Mouse (Mus musculus): ENCODE results near the gene Uqcr11. TPM values are rescaled to one million over a fixed set of nuclear protein-coding genes. Genes with fewer than 3 reads are reported as not detected.

The Uqcr11 gene
- polyA plus RNA-seq, 1 experiment from 2014 or later, result 400 TPM

GRCm38 (mm10) chr10:80437973-80438372 is 31.3 kb upstream of the Uqcr11 start:
- Histone ChIP-seq H3K27ac (no peak overlapping the region), H3K36me3 (replicated peaks) (no peaks in the 10 kb centered on the region), H3K4me2 (no peak overlapping the region), H3K9me3 (no peaks in the 10 kb centered on the region), H3K4me1 (peaks cover 5% of the 10 kb centered on the region; the same call in 1 of the 2 replicates), H3K27me3 (peaks cover 8% of the 10 kb centered on the region; the same call in 1 of the 2 replicates), H3K9ac (no peak overlapping the region), H3K4me3 (replicated peaks) (no peak overlapping the region)
- 69% methylated on average over 4 of the region's 4 CpGs for WGBS
- no peak for ATAC-seq (ENCODE audit: low FRiP score)

DNA sequence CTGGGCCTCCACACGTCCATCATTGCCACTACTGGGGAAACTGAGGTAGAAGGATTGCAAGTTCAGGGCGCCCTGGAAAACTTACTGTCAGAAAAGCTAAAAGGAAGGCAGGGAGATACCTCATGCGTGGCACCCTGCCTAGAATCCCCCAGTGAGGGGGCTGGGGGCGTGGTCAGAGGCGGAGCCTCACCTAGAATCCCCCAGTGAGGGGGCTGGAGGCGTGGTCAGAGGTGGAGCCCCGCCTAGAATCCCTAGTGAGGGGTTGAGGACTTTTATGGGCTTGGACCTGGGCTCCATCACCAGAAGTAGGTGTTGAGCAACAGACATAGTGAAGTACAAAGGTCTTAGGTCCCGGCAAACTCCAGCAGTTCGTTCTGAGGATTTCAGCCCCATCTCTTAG is 29.6 kb upstream of the Uqcr11 start:
- WGBS, result 13% methylated on average over 9 of the region's 9 CpGs
- Histone ChIP-seq H3K4me3 (replicated peaks) (no peak overlapping the region), H3K4me1 (peaks cover 16% of the 10 kb centered on the region), H3K27ac (no peak overlapping the region), H3K36me3 (replicated peaks) (no peaks in the 10 kb centered on the region), H3K27me3 (peaks cover 6% of the 10 kb centered on the region; the same call in 1 of the 2 replicates), H3K9ac (no peak overlapping the region), H3K4me2 (no peak overlapping the region), H3K9me3 (no peaks in the 10 kb centered on the region)
- no peak for ATAC-seq (ENCODE audit: low FRiP score)

GRCm38 (mm10) chr10:80435764-80436163 is 29.1 kb upstream of the Uqcr11 start:
- 0 out of 2 replicates have a peak overlapping the region, but pooled peaks have one; percentile 17 for H3K9ac ChIP-seq
- no peaks in the 10 kb centered on the region for H3K9me3 ChIP-seq
- H3K27me3 ChIP-seq, result peaks cover 6% of the 10 kb centered on the region; the same call in 1 of the 2 replicates
- peaks cover 3% of the 10 kb centered on the region for H3K36me3 ChIP-seq (replicated peaks)
- no peak overlapping the region for H3K27ac ChIP-seq
- ATAC-seq (ENCODE audit: low FRiP score), result no peak
- H3K4me1 ChIP-seq, result peaks cover 21% of the 10 kb centered on the region
- 33% methylated on average over 7 of the region's 7 CpGs for WGBS
- H3K4me3 ChIP-seq (replicated peaks), result no peak overlapping the region
- no peak overlapping the region for H3K4me2 ChIP-seq

- H3K9ac ChIP-seq, result no peak overlapping the region
- no peak overlapping the region; the same call in 1 of the 2 replicates for H3K27ac ChIP-seq
- ATAC-seq (ENCODE audit: low FRiP score), result no peak
- no peak overlapping the region for H3K4me3 ChIP-seq (replicated peaks)
- H3K4me2 ChIP-seq, result no peak overlapping the region
- H3K9me3 ChIP-seq, result no peaks in the 10 kb centered on the region
- H3K36me3 ChIP-seq (replicated peaks), result peaks cover 13% of the 10 kb centered on the region
- 77% methylated on average over 3 of the region's 3 CpGs for WGBS
- H3K27me3 ChIP-seq, result peaks cover 6% of the 10 kb centered on the region; the same call in 1 of the 2 replicates
- peaks cover 31% of the 10 kb centered on the region for H3K4me1 ChIP-seq
Measured at GRCm38 (mm10) chr10:80434823-80435222, 28.2 kb upstream of the Uqcr11 start.

GRCm38 (mm10) chr10:80434233-80434592 is 27.6 kb upstream of the Uqcr11 start:
- peaks cover 31% of the 10 kb centered on the region for H3K4me1 ChIP-seq
- no peaks in the 10 kb centered on the region for H3K9me3 ChIP-seq
- no peak for ATAC-seq (ENCODE audit: low FRiP score)
- peak overlapping the region; percentile 99 for H3K4me3 ChIP-seq (replicated peaks)
- H3K27me3 ChIP-seq, result peaks cover 6% of the 10 kb centered on the region; the same call in 1 of the 2 replicates
- H3K36me3 ChIP-seq (replicated peaks), result peaks cover 19% of the 10 kb centered on the region
- no peak overlapping the region for H3K9ac ChIP-seq
- no peak overlapping the region for H3K4me2 ChIP-seq
- peak overlapping the region; percentile 96 for H3K27ac ChIP-seq
- 12% methylated on average over 8 of the region's 8 CpGs for WGBS

DNA sequence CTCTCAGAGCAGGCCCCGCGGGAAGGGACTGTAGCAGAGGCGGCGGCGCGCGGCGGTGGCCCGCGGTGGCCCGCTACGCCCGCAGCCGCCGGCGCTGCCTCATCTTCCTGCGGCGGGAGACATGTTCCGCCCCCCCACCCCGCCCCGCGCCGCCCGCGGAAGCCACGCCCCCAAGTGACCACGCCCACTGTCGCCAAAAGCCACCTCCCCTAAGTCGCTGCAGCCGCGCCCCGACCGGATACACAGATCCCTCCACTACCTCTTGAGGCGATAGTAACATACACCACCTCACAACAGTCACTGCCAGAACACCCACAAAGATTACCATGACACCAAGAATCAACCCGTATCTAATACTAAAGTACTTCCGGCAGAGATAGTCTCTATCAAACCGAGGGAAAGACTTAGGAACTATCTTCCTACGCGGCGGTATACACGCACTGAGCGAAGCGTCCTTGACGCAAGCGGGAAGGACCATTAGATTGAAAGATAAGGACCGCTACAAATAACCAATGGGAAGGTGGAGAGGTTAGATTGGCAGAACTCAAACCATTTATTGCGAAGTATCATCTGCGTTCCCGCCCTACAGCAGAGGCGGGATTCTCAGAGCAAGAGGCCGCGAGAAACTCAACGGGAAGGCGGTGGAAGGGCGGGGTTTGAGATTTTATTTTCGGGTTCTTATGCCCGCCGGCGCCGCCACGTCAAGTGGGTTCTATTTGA is 27.0 kb upstream of the Uqcr11 start, which contains the start of gene Tcf3:
TSS of gene Tcf3 (minus strand) at position 135 of the 720 bp plus-strand sequence.
- ATAC-seq (ENCODE audit: low FRiP score), result peak; percentile 92
- H3K4me3 ChIP-seq (replicated peaks), result peak within 1 kb of the TSS; percentile 99
- H3K27ac ChIP-seq, result peak within 1 kb of the TSS; percentile 96
- peaks cover 24% of the 10 kb centered on the region for H3K36me3 ChIP-seq (replicated peaks)
- H3K27me3 ChIP-seq, result peaks cover 6% of the 10 kb centered on the region; the same call in 1 of the 2 replicates
- H3K9ac ChIP-seq, result peak within 1 kb of the TSS; percentile 99
- H3K4me2 ChIP-seq, result peak within 1 kb of the TSS; percentile 88
- no peaks in the 10 kb centered on the region for H3K9me3 ChIP-seq
- WGBS, result under 1% methylated on average over 60 of the region's 61 CpGs
- H3K4me1 ChIP-seq, result peaks cover 31% of the 10 kb centered on the region

- under 1% methylated on average over 56 of the region's 60 CpGs for WGBS
- ATAC-seq (ENCODE audit: low FRiP score), result peak; percentile 47
- Histone ChIP-seq H3K27me3 (peaks cover 4% of the 10 kb centered on the region; the same call in 1 of the 2 replicates), H3K9me3 (no peaks in the 10 kb centered on the region), H3K4me1 (peaks cover 31% of the 10 kb centered on the region), H3K9ac (peak overlapping the region; percentile 99), H3K27ac (peak overlapping the region; percentile 96), H3K4me3 (replicated peaks) (peak overlapping the region; percentile 99), H3K4me2 (peak overlapping the region; percentile 88), H3K36me3 (replicated peaks) (peaks cover 30% of the 10 kb centered on the region)
Measured at GRCm38 (mm10) chr10:80432936-80433512, 26.4 kb upstream of the Uqcr11 start.

DNA sequence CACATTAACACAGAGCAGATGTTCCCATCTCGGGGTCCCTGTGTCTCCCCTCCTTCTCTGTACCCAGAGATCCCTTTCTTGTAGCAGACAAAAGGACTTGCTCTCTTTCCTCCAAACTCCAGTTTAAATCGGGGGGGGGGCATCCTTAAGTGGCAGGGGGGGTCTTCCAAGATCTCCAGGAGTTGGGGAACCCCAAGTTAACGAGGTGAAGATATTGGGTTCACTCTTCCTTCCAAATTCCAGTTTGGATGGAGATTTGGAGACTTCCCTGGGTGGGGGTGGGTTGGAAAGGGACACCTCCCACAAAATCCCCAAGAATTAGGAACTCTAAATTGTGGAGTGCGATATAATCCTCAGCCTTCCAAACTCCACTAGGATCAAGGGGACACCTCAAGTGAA is 25.8 kb upstream of the Uqcr11 start:
- Histone ChIP-seq H3K9ac (peak overlapping the region; percentile 99), H3K4me2 (peak overlapping the region; percentile 88), H3K4me3 (replicated peaks) (peak overlapping the region; percentile 99), H3K27ac (peak overlapping the region; percentile 96), H3K27me3 (no peaks in the 10 kb centered on the region; the same call in 1 of the 2 replicates), H3K9me3 (no peaks in the 10 kb centered on the region), H3K36me3 (replicated peaks) (peaks cover 36% of the 10 kb centered on the region), H3K4me1 (peaks cover 31% of the 10 kb centered on the region)
- no peak for ATAC-seq (ENCODE audit: low FRiP score)
- 1% methylated on average over 4 of the region's 4 CpGs for WGBS

GRCm38 (mm10) chr10:80431570-80432386 is 25.1 kb upstream of the Uqcr11 start:
- H3K27me3 ChIP-seq, result no peaks in the 10 kb centered on the region
- H3K4me3 ChIP-seq (replicated peaks), result peak overlapping the region; percentile 99
- peaks cover 42% of the 10 kb centered on the region for H3K36me3 ChIP-seq (replicated peaks)
- H3K9me3 ChIP-seq, result no peaks in the 10 kb centered on the region
- peaks cover 31% of the 10 kb centered on the region for H3K4me1 ChIP-seq
- H3K9ac ChIP-seq, result peak overlapping the region; percentile 99
- peak overlapping the region; percentile 96 for H3K27ac ChIP-seq
- 24% methylated on average over 15 of the region's 16 CpGs for WGBS
- peak overlapping the region; percentile 88 for H3K4me2 ChIP-seq
- ATAC-seq (ENCODE audit: low FRiP score), result no peak

DNA sequence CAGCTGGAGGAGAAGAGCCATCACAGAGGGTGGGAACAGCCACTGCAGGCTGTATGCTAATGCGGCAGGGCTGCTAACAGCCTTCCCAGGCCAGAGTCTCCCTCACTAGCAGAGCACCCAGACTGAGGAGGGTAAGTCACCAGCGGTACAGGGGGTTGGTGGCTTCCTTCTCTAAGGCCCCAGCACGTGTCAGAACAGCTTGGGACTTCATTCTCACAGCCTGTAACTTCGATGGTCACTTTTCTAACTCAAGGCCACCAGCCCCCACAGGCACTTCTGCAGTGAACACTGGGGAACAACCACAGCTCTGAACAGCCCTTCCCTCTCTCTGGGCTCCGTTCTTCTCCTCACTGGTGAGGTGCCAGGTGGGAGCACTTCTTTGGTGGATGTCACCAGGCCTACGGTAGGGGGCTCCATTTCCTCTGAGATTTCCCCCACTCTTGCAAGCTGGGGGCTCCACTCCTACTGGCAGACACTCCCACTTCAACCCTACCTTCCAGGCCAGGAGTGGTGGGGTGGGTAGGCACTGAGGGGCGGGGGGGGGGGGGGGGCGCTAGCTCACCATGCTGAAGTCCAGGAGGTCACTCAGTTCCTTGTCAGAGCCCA is 23.8 kb upstream of the Uqcr11 start:
- Histone ChIP-seq H3K27ac (peak overlapping the region; percentile 36; the same call in 1 of the 2 replicates), H3K36me3 (replicated peaks) (peaks cover 55% of the 10 kb centered on the region), H3K9ac (peak overlapping the region; percentile 99), H3K4me3 (replicated peaks) (peak overlapping the region; percentile 99), H3K27me3 (no peaks in the 10 kb centered on the region), H3K4me2 (peak overlapping the region; percentile 88; the same call in 1 of the 2 replicates), H3K4me1 (peaks cover 26% of the 10 kb centered on the region), H3K9me3 (no peaks in the 10 kb centered on the region)
- ATAC-seq (ENCODE audit: low FRiP score), result no peak
- 76% methylated on average over 8 of the region's 8 CpGs for WGBS

- H3K27me3 ChIP-seq, result no peaks in the 10 kb centered on the region
- 87% methylated on average over 8 of the region's 8 CpGs for WGBS
- ATAC-seq (ENCODE audit: low FRiP score), result no peak
- H3K4me3 ChIP-seq (replicated peaks), result peak overlapping the region; percentile 99; the same call in 1 of the 2 replicates
- H3K4me1 ChIP-seq, result peaks cover 26% of the 10 kb centered on the region
- no peaks in the 10 kb centered on the region for H3K9me3 ChIP-seq
- H3K9ac ChIP-seq, result no peak overlapping the region
- H3K4me2 ChIP-seq, result no peak overlapping the region
- H3K27ac ChIP-seq, result no peak overlapping the region
- H3K36me3 ChIP-seq (replicated peaks), result peaks cover 62% of the 10 kb centered on the region
Measured at GRCm38 (mm10) chr10:80429800-80430199, 23.2 kb upstream of the Uqcr11 start.

Measured in forebrain, embryonic 12.5 days (tissue).